Mouse (Mus musculus) liver, embryonic 14.5 days (tissue): ENCODE results near the gene Snx32. TPM values are rescaled to one million over a fixed set of nuclear protein-coding genes. Genes with fewer than 3 reads are reported as not detected.

Experiments
- ATAC-seq: fragments of 200-750 bp; cut with Nextera tagmentation; 2 replicates; pipeline ENCODE4 v1.8.0; 2017; ENCODE audit warnings: moderate number of reproducible peaks, mild to moderate bottlenecking, moderate library complexity; ENCODE audit not compliant: insufficient read depth
- DNase-seq, 3 experiments: peaks; one replicate each; pipeline ENCODE4 v3.0.0-alpha.2; 2012 to 2013; ENCODE audit warnings: low read depth in 3 of 3, low spot score in 3 of 3
- H3K27ac ChIP-seq: fragments of 300-500 bp; sonication (generic); 2 replicates; pipeline ENCODE4 v1.5.1; 2014; ENCODE audit warnings: moderate library complexity, mild to moderate bottlenecking, control low read depth, inconsistent platforms
- H3K27me3 ChIP-seq: fragments of 300-500 bp; sonication (generic); 2 replicates; pipeline ENCODE4 v1.6.1; 2014; ENCODE audit warnings: mild to moderate bottlenecking, low read length, moderate library complexity; ENCODE audit not compliant: control insufficient read depth, insufficient read depth
- H3K36me3 ChIP-seq: fragments of 300-500 bp; sonication (generic); replicated peaks from 2 replicates; pipeline ENCODE4 v1.6.1; 2014; ENCODE audit warnings: low read depth; ENCODE audit not compliant: control insufficient read depth, insufficient read depth
- H3K4me1 ChIP-seq, 2 experiments: fragments of 200-500 bp in 1 of 2; fragments of 300-500 bp in 1 of 2; sonication (generic) in 1 of 2; replicated peaks; 2 replicates each; pipeline ENCODE4 v1.6.1; 2012 to 2014; ENCODE audit warnings: antibody characterized with exemption in 1 of 2, inconsistent platforms in 1 of 2, low read length in 1 of 2; ENCODE audit not compliant: control insufficient read depth in 2 of 2, insufficient read depth in 2 of 2
- H3K4me2 ChIP-seq: fragments of 300-500 bp; sonication (generic); 2 replicates; pipeline ENCODE4 v1.6.1; 2014; ENCODE audit warnings: low read depth, mild to moderate bottlenecking, control low read depth, moderate library complexity
- H3K4me3 ChIP-seq, 2 experiments: fragments of 200-500 bp in 1 of 2; fragments of 300-500 bp in 1 of 2; sonication (generic) in 1 of 2; 2 replicates each; pipeline ENCODE4 v1.5.1; 2012 to 2014; ENCODE audit warnings: low read depth in 2 of 2, low read length in 2 of 2, mild to moderate bottlenecking in 2 of 2, control low read depth in 1 of 2, inconsistent platforms in 1 of 2, moderate library complexity in 1 of 2; ENCODE audit not compliant: insufficient read depth in 1 of 2
- H3K9ac ChIP-seq: fragments of 300-500 bp; sonication (generic); replicated peaks from 2 replicates; pipeline ENCODE4 v1.6.1; 2014; ENCODE audit warnings: mild to moderate bottlenecking, control low read depth, moderate library complexity
- H3K9me3 ChIP-seq: fragments of 300-500 bp; sonication (generic); 2 replicates; pipeline ENCODE4 v1.6.1; 2016; ENCODE audit warnings: low read length, mixed read lengths; ENCODE audit not compliant: control insufficient read depth
- CTCF ChIP-seq: IDR thresholded peaks from 2 replicates; pipeline ENCODE4 v1.5.1; 2016; ENCODE audit warnings: antibody characterized with exemption, low read depth, control low read depth
- EP300 ChIP-seq: IDR thresholded peaks from 2 replicates; pipeline ENCODE4 v1.6.1; 2016; ENCODE audit warnings: antibody characterized with exemption, low read depth
- WGBS: fragments of 180-500 bp; shearing (Covaris S2); extraction: QIAGEN DNeasy Blood & Tissue Kit; methylation state at CpG from one replicate; pipeline ENCODE4 v1.1.7; 2014; ENCODE audit not compliant: insufficient replicate concordance; 5-methylcytosine and 5-hydroxymethylcytosine counted together
- polyA plus RNA-seq, 2 experiments: library from polyadenylated mRNA; depleted of rRNA in 1 of 2; stranded (reverse) in 1 of 2; unstranded in 1 of 2; fragments of >200 nt; fragmentation: Nextera tagmentation in 1 of 2; extraction: Ambion mirVana in 1 of 2; gene quantifications; 2 replicates each; pipeline versions ENCODE4 v1.2.1 to v1.2.3; 2012 to 2014

Gene Snx32
- polyA plus RNA-seq, 2 experiments: 4.7 to 9.0 TPM

DNA sequence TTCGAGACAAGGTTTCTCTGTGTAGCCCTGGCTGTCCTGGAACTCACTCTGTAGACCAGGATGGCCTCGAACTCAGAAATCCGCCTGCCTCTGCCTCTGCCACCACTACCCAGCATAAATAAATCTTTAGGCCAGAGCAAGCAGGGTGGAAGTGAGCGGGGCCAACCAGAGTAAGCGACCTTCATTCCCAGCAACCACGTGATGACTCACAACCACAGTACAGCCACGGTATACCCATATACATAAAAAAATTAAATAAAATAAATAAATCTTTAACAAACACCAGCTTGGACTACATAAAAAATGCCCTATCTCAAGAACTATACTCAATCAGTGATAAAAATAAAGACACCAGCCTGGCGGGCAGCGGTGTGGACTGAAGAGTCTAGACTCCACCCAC, 33.0 kb upstream of the Snx32 start:
- H3K27me3 ChIP-seq: no peaks in the 10 kb centered on the region
- H3K4me3 ChIP-seq: no peak overlapping the region
- WGBS: 63% methylated on average over 9 of the region's 9 CpGs
- H3K4me1 ChIP-seq: no peaks in the 10 kb centered on the region
- no peak for ATAC-seq
- H3K4me2 ChIP-seq: no peak overlapping the region
- H3K27ac ChIP-seq: no peak overlapping the region
- no peak for TF ChIP-seq CTCF
- no peak for TF ChIP-seq EP300
- no peak overlapping the region for H3K9ac ChIP-seq
- DNase-seq: no peak
- H3K9me3 ChIP-seq: no peaks in the 10 kb centered on the region
- H3K36me3 ChIP-seq: no peaks in the 10 kb centered on the region

DNA sequence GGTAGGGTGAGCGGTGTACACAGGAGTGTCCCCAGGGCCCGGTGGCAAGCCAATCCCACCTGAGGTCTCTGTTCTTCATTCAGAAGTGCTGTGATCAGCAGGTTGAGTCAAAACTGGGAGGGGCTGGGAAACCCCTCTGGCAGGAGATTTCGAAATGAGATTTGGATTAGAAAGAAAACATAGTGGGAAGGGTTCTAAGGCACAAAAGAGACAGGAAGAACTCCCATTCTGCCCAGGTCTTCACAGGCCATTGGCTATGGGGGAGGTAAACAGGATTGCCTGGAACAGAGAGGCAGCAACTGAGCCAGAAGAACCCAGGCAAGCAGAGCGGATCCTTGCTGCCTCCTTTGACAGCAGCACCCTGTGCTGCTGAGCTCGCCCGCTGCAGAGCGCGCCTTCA, 28.4 kb upstream of the Snx32 start:
- 71% methylated on average over 8 of the region's 8 CpGs for WGBS
- no peak for ATAC-seq

GRCm38 (mm10) chr19:5532520-5532919, 22.2 kb upstream of the Snx32 start:
- no peak overlapping the region for H3K9ac ChIP-seq
- 50% methylated on average over 8 of the region's 8 CpGs for WGBS
- H3K4me1 ChIP-seq: peaks cover 2% of the 10 kb centered on the region in 2 experiments; a peak in 1 of 4 replicates
- no peak overlapping the region for H3K4me2 ChIP-seq
- H3K27ac ChIP-seq: no peak overlapping the region
- DNase-seq (no peak), ATAC-seq (no peak)
- H3K4me3 ChIP-seq: no peak overlapping the region
- TF ChIP-seq CTCF (no peak), EP300 (no peak)
- H3K27me3 ChIP-seq: no peaks in the 10 kb centered on the region
- H3K9me3 ChIP-seq: no peaks in the 10 kb centered on the region
- H3K36me3 ChIP-seq: no peaks in the 10 kb centered on the region

More for the DNA sequence above, 28.4 kb upstream of the Snx32 start:
- DNase-seq: no peak
- Histone ChIP-seq H3K4me1 (no peaks in the 10 kb centered on the region), H3K36me3 (no peaks in the 10 kb centered on the region), H3K9ac (no peak overlapping the region), H3K27ac (no peak overlapping the region), H3K4me3 (no peak overlapping the region), H3K9me3 (no peaks in the 10 kb centered on the region), H3K4me2 (no peak overlapping the region), H3K27me3 (no peaks in the 10 kb centered on the region)
- TF ChIP-seq CTCF (no peak), EP300 (no peak)

DNA sequence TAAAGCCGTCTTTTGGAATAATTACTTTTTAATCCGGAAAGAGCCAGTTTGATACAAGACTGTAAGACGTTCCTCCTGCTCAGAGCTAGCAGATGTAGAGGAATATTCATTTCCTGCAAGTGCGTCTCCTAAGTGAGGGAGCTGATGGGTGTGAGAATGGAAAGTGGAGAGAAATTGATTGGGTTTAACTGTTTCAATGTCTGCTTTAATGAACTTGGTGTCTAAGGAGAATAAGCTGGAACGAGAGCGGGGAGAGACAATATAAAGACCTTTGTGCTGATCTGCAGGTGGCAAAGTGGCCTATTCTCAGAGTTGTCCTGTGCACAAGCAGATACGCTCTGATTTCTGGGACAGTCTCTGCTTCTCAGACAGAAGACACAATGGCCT, 19.8 kb upstream of the Snx32 start:
- TF ChIP-seq CTCF (no peak), EP300 (no peak)
- H3K9ac ChIP-seq: no peak overlapping the region
- ATAC-seq: no peak

GRCm38 (mm10) chr19:5529325-5530137, 19.2 kb upstream of the Snx32 start:
- H3K9ac ChIP-seq: no peak overlapping the region
- no peak overlapping the region for H3K27ac ChIP-seq
- DNase-seq (peak; percentile 76 to 83 (median 80)), ATAC-seq (peak; percentile 91)
- H3K9me3 ChIP-seq: no peaks in the 10 kb centered on the region
- H3K36me3 ChIP-seq: no peaks in the 10 kb centered on the region
- no peak for TF ChIP-seq EP300
- TF ChIP-seq CTCF: peak; percentile 99
- no peak overlapping the region for H3K4me3 ChIP-seq
- peaks cover 2% of the 10 kb centered on the region in 2 experiments; a peak in 1 of 4 replicates for H3K4me1 ChIP-seq
- H3K27me3 ChIP-seq: no peaks in the 10 kb centered on the region
- H3K4me2 ChIP-seq: peak overlapping the region; percentile 55
- 20% methylated on average over 20 of the region's 20 CpGs for WGBS

More for the DNA sequence above, 19.8 kb upstream of the Snx32 start:
- no peak overlapping the region for H3K4me3 ChIP-seq
- no peaks in the 10 kb centered on the region for H3K9me3 ChIP-seq
- WGBS: 68% methylated on average over 7 of the region's 7 CpGs
- no peak overlapping the region for H3K4me2 ChIP-seq
- H3K4me1 ChIP-seq: peaks cover 2% of the 10 kb centered on the region in 2 experiments; a peak in 1 of 4 replicates
- H3K36me3 ChIP-seq: no peaks in the 10 kb centered on the region
- H3K27ac ChIP-seq: no peak overlapping the region
- no peaks in the 10 kb centered on the region for H3K27me3 ChIP-seq
- DNase-seq: no peak
